8 mouse cellular contexts compared by ENCODE assay signal in the genomic region with DNA sequence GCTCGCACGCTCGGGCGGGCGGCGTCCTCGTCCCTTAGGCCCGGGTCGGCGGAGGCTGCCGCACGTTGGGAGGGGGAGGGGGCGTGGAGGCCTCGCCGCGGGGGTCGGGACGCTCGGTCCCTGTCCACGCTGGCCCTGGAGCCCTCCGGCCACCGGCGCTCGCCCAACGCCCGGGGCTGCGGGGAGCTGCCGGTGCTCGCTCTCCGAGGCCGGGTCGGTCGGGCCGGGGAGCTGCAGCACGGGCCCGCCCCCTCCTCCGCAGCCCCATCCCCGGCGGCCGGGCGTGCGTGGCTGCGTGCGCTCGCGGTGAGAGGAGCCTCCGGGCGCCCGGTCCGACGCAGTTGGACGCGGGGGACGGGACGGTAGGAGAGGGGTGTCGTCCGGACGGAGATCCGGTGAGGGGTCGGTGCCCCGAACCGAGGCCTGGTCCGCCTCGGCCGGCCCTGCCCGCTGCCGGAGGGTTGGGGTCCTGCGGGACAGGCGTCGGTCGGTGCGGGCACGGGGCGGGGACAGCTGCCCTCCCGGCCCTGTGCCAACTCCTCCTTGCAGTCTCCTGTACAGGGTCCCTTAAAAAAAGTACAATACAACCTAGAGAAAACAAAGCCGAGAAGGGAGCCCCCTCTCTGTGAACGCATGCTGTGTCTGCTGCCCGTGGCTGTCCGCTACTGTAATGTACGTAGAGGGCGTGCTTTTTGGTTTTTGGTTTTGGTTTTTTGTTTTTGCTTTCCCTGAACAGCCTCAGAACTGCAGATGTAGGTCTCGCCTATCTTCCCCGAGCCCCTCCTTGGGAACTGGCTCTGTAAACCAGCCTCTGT. TPM values are rescaled to one million over a fixed set of nuclear protein-coding genes. Genes with fewer than 3 reads are reported as not detected.
DNase-seq lines count a peak whose midpoint lies in the region; ATAC-seq lines count a peak whose summit lies in the region.

No protein-coding gene starts in this region.

- H3K4me3 ChIP-seq in hindbrain, embryonic 11.5 days (ENCODE audit: low read depth, low read length) = peak overlapping the region; percentile 95

- no peaks in the 10 kb centered on the region for H3K36me3 ChIP-seq in hindbrain, embryonic 11.5 days (ENCODE audit: control insufficient read depth, insufficient read depth, low read length)

- no peaks in the 10 kb centered on the region for H3K9me3 ChIP-seq in hindbrain, embryonic 11.5 days (ENCODE audit: control insufficient read depth, low read length)

- peak overlapping the region; percentile 70 for H3K4me2 ChIP-seq in hindbrain, embryonic 11.5 days (replicated peaks; ENCODE audit: low read depth, low read length)

- peak; percentile 38 for ATAC-seq in frontal cortex, adult (ENCODE audit: low TSS enrichment)
- ATAC-seq in hindbrain, embryonic 11.5 days (ENCODE audit: low FRiP score) = peak; percentile 75

- no peaks in the 10 kb centered on the region for H3K27me3 ChIP-seq in hindbrain, embryonic 11.5 days (ENCODE audit: control insufficient read depth, insufficient read depth, low read length)

- WGBS in hindbrain, embryonic 11.5 days = under 1% methylated on average over 50 of the region's 83 CpGs

- H3K4me1 ChIP-seq in hindbrain, embryonic 11.5 days (replicated peaks; ENCODE audit: control insufficient read depth, insufficient read depth, low read length) = no peaks in the 10 kb centered on the region

- H3K9ac ChIP-seq in hindbrain, embryonic 11.5 days (ENCODE audit: low read depth, low read length) = peak overlapping the region; percentile 88

- peak overlapping the region; percentile 85 for H3K27ac ChIP-seq in hindbrain, embryonic 11.5 days (ENCODE audit: low read depth, low read length)

- peak; percentile 83 for DNase-seq in MN1 (ENCODE audit: low spot score)
- DNase-seq in cerebellum, adult 18-20 months = peak; percentile 48 to 69
- DNase-seq in hindbrain, embryonic 11.5 days (ENCODE audit: low spot score) = peak; percentile 68
- peak; percentile 53 to 61 for DNase-seq in layer of hippocampus, postnatal 14 days (ENCODE audit: low spot score in 2 of 2)
- peak; percentile 73 for DNase-seq in lung, postnatal 10 days
- DNase-seq in retina, embryonic 14.5 days (ENCODE audit: low spot score) = peak; percentile 66
- DNase-seq in urinary bladder, postnatal 14 days (ENCODE audit: low spot score) = peak; percentile 56

RNA-seq across cellular contexts. Expression of a gene that starts 11.7 kb away (rescaled TPM):
- polyA plus RNA-seq in hindbrain, embryonic 11.5 days (2014; fragmentation: Nextera tagmentation; extraction: Ambion mirVana) = 66.9 and 82.4 TPM in 2 replicates
- total RNA-seq in layer of hippocampus, postnatal 14 days (2021) = 100 to 1,000 TPM; 121 TPM

RNA-seq across cellular contexts. Expression of a gene that starts 40.4 kb away (rescaled TPM):
- polyA plus RNA-seq in hindbrain, embryonic 11.5 days (2014; fragmentation: Nextera tagmentation; extraction: Ambion mirVana) = 80.9 and 81.1 TPM in 2 replicates
- 10 to 100 TPM; 45.6 to 46.8 TPM for total RNA-seq in layer of hippocampus, postnatal 14 days (2021)

RNA-seq across cellular contexts. Expression of a gene that starts 40.7 kb away (rescaled TPM):
- polyA plus RNA-seq in hindbrain, embryonic 11.5 days (2014; fragmentation: Nextera tagmentation; extraction: Ambion mirVana) = 139 and 142 TPM in 2 replicates
- total RNA-seq in layer of hippocampus, postnatal 14 days (2021) = 10 to 100 TPM; 66.0 to 74.4 TPM

Comparison
In these comparisons a context has a peak if more than half of its experiments do, and no peak if none do; other contexts are left out.
1. Peak in every context shown above with its lines: DNase-seq, ATAC-seq, H3K4me3 ChIP-seq and H3K27ac ChIP-seq.